Mouse (Mus musculus): Measurements from ENCODE around the gene Tomm70a. TPM values are rescaled to one million over a fixed set of nuclear protein-coding genes. Genes with fewer than 3 reads are reported as not detected.
A peak's percentile ranks its signal among the peaks of the same experiment; 100 is the strongest.

The Tomm70a gene
- 54.3 and 55.9 TPM in 2 replicates for polyA plus RNA-seq (2015; fragmentation: Nextera tagmentation; extraction: Ambion mirVana)

DNA sequence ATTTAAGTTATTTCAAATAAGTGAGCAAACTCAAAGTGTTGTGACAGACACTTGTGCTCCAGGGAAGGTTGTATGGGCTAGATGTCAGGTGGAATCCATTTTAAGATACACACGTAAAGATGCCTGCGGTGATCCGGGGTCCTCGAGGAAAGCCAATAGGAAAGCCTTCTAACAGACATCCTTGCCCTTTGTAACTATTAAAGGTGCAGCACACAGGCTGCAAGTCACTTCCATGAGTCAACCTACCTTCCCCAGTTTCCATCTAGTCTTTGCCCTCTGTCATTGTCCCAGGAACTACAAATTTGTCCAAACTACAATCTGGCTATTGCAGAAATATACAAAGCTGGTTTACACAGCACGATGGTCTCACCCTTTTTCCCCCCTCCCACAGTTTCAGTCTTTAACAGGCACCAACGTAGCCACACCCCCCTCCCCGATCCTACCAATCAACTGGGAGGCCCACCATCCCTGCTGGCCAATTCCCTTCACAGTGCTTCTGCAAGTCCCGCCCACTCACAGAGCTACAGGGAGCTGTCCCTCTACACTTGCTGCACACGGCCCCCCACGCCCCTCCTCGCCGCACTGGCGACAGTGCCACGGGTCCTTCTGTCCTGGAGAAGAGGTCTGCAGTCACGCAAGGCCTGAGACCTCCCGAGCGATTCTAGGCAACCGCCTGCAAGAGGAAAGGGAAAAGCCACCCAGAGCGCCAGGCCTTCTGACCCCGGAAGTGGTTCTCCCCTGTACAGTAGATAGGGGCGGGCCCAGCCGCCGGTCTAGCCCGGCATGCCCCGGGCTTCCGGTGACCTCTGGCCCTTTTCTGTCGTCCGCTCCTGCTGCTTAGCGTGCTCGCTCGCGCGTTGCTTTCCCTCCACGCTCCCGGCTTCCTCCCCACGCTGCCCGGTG, at the start of gene Tomm70a:
Gene Tomm70a (plus strand): TSS at position 791 of the 903 bp plus-strand sequence.
- H3K36me3 ChIP-seq, result no peaks in the 10 kb centered on the region
- H3K4me2 ChIP-seq (replicated peaks), result peak within 1 kb of the TSS; percentile 70
- ATAC-seq (replicated peaks), result peak; percentile 99
- H3K9me3 ChIP-seq, result no peaks in the 10 kb centered on the region
- H3K27ac ChIP-seq (replicated peaks), result peak within 1 kb of the TSS; percentile 95
- H3K4me1 ChIP-seq, result peaks cover 22% of the 10 kb centered on the region
- H3K4me3 ChIP-seq, result peak within 1 kb of the TSS; percentile 94
- H3K9ac ChIP-seq (replicated peaks), result peak within 1 kb of the TSS; percentile 89
- H3K27me3 ChIP-seq, result no peaks in the 10 kb centered on the region
- WGBS, result 0% methylated on average over 37 of the region's 37 CpGs

DNA sequence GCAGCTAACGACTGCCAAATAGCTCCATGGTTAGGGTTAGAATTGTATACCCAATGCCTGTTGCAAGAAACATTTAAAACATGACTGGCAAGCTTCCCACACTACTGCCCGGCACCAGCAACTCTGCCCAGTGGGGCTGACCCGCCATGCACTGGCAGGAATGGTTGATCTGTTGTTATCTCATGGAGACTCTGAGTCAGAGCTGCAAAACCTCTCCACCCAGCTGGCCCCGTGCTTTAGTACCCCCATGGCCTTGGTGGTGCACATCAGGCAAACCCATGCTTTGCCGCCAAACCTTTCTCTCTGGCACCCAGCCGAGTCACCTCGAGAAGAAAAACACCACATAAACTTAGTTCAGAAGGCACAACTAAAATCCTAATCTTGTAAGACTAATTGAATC, 45.5 kb upstream of the Tomm70a start:
- H3K9ac ChIP-seq (replicated peaks), result no peak overlapping the region
- H3K4me1 ChIP-seq, result no peaks in the 10 kb centered on the region
- H3K27ac ChIP-seq (replicated peaks), result no peak overlapping the region
- ATAC-seq (replicated peaks), result no peak
- 68% methylated on average over 7 of the region's 7 CpGs for WGBS
- no peak overlapping the region for H3K4me3 ChIP-seq
- H3K36me3 ChIP-seq, result no peaks in the 10 kb centered on the region
- H3K9me3 ChIP-seq, result no peaks in the 10 kb centered on the region
- H3K4me2 ChIP-seq (replicated peaks), result no peak overlapping the region
- H3K27me3 ChIP-seq, result no peaks in the 10 kb centered on the region

DNA sequence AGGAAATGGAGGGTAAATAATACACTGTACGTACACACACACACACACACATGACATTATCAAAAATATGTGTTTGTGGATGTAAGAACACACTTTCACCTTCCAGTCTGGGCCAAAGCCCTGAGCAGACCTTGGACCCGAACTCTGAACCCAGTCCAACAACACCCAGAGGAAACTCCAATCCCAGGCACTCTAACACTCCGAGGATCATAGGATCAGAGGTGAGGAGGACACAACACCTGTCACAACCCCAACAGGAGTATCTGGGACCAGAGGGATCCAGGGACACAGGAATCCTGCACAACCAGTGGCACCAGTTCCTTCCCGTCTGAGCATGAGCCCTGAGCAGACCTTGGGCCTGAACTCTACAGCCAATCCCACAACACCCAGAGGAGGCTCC, 41.9 kb upstream of the Tomm70a start:
- no peaks in the 10 kb centered on the region for H3K4me1 ChIP-seq
- no peak overlapping the region for H3K9ac ChIP-seq (replicated peaks)
- H3K27me3 ChIP-seq, result no peaks in the 10 kb centered on the region
- H3K4me2 ChIP-seq (replicated peaks), result no peak overlapping the region
- H3K27ac ChIP-seq (replicated peaks), result no peak overlapping the region
- 83% methylated on average over 4 of the region's 4 CpGs for WGBS
- no peak for ATAC-seq (replicated peaks)
- no peak overlapping the region for H3K4me3 ChIP-seq
- no peaks in the 10 kb centered on the region for H3K36me3 ChIP-seq
- H3K9me3 ChIP-seq, result no peaks in the 10 kb centered on the region

DNA sequence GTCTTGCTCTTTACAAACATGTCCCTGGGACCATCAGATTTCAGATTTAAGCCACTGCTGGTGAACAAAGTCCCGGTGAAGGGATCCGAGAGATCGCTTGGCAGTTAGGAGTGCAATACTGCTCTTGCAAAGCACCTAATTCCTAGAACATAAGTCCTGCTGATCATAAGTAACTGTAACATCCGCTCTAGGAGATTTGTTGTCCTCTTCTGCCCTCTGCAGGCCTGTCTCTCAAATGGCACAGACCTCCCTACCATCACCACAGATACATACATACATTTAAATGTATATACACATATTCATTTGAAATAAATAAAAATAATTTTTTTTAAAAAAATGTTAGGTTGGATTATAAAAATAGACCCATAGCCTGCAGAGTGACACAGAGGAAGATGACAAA, 29.0 kb upstream of the Tomm70a start:
- H3K27me3 ChIP-seq, result no peaks in the 10 kb centered on the region
- no peaks in the 10 kb centered on the region for H3K9me3 ChIP-seq
- peak; percentile 89 for ATAC-seq (replicated peaks)
- no peak overlapping the region for H3K27ac ChIP-seq (replicated peaks)
- H3K36me3 ChIP-seq, result no peaks in the 10 kb centered on the region
- H3K9ac ChIP-seq (replicated peaks), result no peak overlapping the region
- no peaks in the 10 kb centered on the region for H3K4me1 ChIP-seq
- no peak overlapping the region for H3K4me2 ChIP-seq (replicated peaks)
- WGBS, result 47% methylated on average over 4 of the region's 4 CpGs
- no peak overlapping the region for H3K4me3 ChIP-seq

DNA sequence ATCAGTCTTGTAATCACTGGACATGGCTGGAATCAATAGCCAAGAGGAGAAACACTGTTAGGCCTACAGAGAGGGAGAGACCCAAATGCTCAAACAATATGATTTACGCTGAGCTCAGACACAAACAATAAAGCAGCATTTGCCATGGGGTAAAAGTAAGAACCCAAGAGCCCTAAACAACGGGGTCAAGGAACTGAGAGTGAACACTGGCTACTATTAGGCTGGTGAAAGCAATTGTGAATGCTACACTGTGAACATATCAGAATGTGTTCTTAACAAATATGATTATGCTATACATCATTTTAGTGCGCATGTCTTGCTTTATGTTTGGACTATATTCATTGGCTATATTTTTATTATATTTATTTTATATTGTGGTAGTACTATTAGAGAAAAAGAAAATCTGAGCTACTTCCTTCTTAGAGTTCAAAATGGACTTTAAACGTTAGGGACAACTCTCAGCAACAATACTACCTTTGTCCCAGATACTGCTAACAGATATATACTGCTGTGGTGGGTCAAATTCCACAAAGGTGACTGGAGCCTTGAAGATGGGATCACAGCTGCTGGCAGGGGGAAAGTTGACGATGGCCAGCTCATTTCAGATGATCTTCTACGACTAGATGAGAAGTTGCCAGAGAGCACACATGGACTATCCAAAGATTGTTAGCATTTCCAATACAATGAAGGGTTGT, 28.4 kb upstream of the Tomm70a start:
- Histone ChIP-seq H3K9me3 (no peaks in the 10 kb centered on the region), H3K4me1 (no peaks in the 10 kb centered on the region), H3K36me3 (no peaks in the 10 kb centered on the region), H3K27ac (replicated peaks) (no peak overlapping the region), H3K27me3 (no peaks in the 10 kb centered on the region), H3K9ac (replicated peaks) (no peak overlapping the region), H3K4me2 (replicated peaks) (no peak overlapping the region), H3K4me3 (no peak overlapping the region)
- 75% methylated on average over 6 of the region's 6 CpGs for WGBS
- no peak for ATAC-seq (replicated peaks)

DNA sequence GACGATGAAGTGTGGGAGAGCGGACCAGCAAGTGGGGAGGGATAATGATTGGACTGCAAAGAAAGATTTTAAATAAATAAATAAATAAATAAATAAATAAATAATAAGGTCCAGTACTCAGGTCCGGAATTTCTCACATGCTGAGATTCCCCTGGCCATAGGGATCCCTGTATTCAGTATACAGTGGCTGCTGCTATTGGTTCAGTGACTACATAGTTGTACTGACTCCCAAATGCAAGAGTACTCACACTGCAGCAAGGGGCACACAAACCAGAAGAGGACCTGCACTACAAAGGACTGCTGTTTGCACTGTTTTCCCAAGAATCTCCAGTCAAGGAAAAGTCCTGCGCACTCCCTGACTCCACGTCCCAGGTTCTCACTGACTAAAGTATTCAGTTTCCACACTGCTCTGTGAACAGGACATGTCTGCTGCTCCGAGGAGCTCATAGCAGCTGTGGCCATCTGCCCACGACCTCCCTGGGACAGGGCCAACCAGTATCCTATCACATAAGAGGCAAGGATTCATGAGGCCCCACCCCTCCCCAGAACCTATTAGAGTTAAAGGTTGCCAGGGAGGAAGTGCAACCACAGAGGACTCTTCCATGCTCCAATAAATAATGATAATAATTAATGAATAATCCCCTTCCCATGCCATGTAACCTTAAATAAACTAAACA, 22.9 kb upstream of the Tomm70a start:
- 75% methylated on average over 7 of the region's 7 CpGs for WGBS
- Histone ChIP-seq H3K9me3 (no peaks in the 10 kb centered on the region), H3K36me3 (no peaks in the 10 kb centered on the region), H3K27me3 (no peaks in the 10 kb centered on the region), H3K4me2 (replicated peaks) (no peak overlapping the region), H3K4me3 (no peak overlapping the region), H3K9ac (replicated peaks) (no peak overlapping the region), H3K4me1 (no peaks in the 10 kb centered on the region), H3K27ac (replicated peaks) (no peak overlapping the region)
- no peak for ATAC-seq (replicated peaks)

DNA sequence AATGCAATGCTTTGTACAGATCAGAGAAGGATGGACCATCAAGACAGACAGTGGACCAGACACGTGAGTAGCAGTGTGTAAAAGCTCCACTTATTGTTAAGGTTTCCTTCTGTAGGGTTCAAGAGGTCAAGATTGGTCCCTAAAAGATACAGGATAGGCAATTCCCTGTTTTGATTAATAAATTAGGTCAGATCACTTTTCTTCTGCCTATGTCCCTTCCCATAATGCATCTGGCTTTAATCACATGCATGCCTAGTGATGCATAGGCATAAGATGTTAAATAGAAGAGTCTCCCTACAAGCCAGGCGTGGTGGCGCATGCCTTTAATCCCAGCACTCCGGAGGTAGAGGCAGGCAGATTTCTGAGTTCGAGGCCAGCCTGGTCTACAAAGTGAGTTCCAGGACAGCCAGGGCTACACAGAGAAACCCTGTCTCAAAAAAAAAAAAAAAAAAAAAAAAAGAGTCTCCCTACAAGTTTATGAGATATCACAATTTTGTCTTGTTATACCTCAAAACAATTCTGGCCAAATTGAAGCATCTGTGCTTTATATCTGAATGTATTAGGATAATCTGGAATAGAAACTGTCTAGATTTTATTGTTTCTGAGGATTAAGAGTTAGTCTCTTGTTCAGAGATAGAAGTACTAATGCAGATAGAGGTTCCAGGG, 21.8 kb upstream of the Tomm70a start:
- Histone ChIP-seq H3K27ac (replicated peaks) (no peak overlapping the region), H3K36me3 (no peaks in the 10 kb centered on the region), H3K4me1 (no peaks in the 10 kb centered on the region), H3K9me3 (no peaks in the 10 kb centered on the region), H3K27me3 (no peaks in the 10 kb centered on the region), H3K9ac (replicated peaks) (no peak overlapping the region), H3K4me2 (replicated peaks) (no peak overlapping the region), H3K4me3 (no peak overlapping the region)
- 76% methylated on average over 5 of the region's 5 CpGs for WGBS
- no peak for ATAC-seq (replicated peaks)

DNA sequence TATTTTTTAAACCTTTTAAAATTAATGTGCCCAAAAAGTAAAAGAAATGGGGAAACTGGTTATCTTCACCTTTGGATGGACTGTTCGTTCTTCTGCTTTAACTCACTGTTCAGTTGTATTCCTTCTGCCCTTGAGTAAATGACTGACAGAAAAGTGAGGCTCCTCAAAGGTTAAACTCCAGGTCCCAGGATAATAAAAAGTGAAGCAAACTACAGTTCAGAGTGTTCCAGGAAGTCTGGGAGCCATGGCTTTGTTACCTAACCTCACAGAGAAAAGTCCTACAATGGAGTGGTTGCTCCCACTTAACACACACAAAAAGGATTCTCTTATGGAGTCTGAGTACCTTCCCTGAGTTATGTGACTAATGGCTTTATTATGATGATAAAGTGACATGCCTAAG, 20.3 kb upstream of the Tomm70a start:
- no peak for ATAC-seq (replicated peaks)
- H3K36me3 ChIP-seq, result no peaks in the 10 kb centered on the region
- H3K4me3 ChIP-seq, result no peak overlapping the region
- no peak overlapping the region for H3K4me2 ChIP-seq (replicated peaks)
- 90% methylated on average over 1 of the region's 1 CpGs for WGBS
- no peak overlapping the region for H3K27ac ChIP-seq (replicated peaks)
- no peak overlapping the region for H3K9ac ChIP-seq (replicated peaks)
- H3K4me1 ChIP-seq, result no peaks in the 10 kb centered on the region
- H3K9me3 ChIP-seq, result no peaks in the 10 kb centered on the region
- H3K27me3 ChIP-seq, result no peaks in the 10 kb centered on the region

DNA sequence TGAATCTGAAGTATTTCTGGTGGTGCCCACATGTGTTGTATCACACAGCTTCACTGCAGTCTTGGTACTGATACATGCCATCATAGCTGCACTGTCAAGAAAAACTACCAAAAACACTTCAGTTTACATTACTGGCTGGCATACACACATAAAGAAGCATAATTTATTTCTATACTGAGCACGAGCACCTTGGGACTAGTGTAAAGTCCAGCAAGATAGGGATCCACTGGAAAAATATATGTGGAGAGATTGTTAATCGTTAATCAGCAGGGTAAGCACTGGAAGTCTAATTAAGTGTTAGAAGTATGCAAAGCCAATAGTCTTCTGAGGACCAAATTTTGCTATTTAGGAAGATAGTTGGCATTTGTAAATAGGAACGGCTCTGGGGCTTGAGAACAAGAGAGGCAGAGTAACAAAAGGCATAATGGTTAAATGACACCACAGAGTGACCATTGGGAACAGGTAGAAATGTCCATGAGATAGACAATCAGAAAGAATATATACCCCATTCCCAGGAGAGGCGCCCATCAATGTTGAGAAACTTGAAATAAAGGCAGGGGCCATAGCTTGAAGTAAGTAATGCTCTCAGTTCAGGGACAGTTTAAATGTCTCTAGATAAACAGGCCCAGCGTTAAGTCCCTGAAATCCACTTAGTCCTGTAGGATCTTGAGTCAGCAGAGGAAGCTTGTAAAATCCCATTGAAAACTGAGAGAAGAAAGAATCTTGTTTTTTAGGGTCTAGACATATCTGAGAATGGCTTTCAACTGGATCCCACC, 15.1 kb upstream of the Tomm70a start:
- Histone ChIP-seq H3K4me3 (no peak overlapping the region), H3K27me3 (no peaks in the 10 kb centered on the region), H3K27ac (replicated peaks) (no peak overlapping the region), H3K36me3 (no peaks in the 10 kb centered on the region), H3K4me2 (replicated peaks) (no peak overlapping the region), H3K9me3 (no peaks in the 10 kb centered on the region), H3K4me1 (no peaks in the 10 kb centered on the region), H3K9ac (replicated peaks) (no peak overlapping the region)
- WGBS, result 82% methylated on average over 5 of the region's 5 CpGs
- no peak for ATAC-seq (replicated peaks)

DNA sequence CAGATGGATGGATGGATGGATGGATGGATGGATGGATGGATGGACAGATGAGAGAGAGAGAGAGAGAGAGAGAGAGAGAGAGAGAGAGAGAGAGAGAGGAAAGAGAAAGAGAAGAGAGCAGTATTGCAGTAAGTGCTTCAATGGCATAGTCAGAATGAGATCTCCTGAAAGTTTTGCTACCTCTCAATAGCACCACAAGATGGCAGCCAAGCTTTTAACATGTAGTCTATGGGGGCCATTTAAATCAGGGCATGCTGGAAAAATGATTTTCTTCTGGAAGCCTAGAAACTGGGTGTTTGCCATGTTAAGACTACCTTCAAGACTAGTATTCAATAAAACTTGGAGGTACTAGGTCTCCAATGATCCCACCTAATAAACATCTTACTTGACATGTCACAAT, 5.4 kb upstream of the Tomm70a start:
- H3K4me3 ChIP-seq, result no peak overlapping the region
- no peaks in the 10 kb centered on the region for H3K4me1 ChIP-seq
- no peak overlapping the region for H3K27ac ChIP-seq (replicated peaks)
- H3K9ac ChIP-seq (replicated peaks), result no peak overlapping the region
- H3K4me2 ChIP-seq (replicated peaks), result no peak overlapping the region
- no peaks in the 10 kb centered on the region for H3K27me3 ChIP-seq
- no peak for ATAC-seq (replicated peaks)
- H3K36me3 ChIP-seq, result no peaks in the 10 kb centered on the region
- no peaks in the 10 kb centered on the region for H3K9me3 ChIP-seq

DNA sequence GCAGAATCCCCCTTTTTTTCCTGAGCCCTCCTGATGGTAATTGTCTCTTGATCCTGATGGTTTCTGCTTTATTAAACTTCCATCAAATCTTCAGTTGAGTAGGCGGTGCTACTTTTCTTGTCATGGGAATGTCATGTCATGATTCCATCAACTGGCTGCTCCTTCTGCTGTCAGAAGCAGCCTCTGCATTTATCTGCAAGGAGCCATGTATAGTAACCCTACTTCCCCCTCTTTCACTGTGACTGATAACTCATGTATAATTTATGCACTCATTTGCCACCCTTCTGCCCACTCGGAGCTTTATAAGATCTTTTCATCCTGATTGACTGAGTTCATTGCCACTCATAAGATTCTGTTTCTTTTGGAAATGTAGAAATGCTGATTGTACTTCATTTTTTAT, 3.9 kb upstream of the Tomm70a start:
- Histone ChIP-seq H3K27me3 (no peaks in the 10 kb centered on the region), H3K9me3 (no peaks in the 10 kb centered on the region), H3K4me2 (replicated peaks) (no peak overlapping the region), H3K9ac (replicated peaks) (no peak overlapping the region), H3K4me3 (no peak overlapping the region), H3K36me3 (no peaks in the 10 kb centered on the region), H3K27ac (replicated peaks) (no peak overlapping the region), H3K4me1 (peaks cover 5% of the 10 kb centered on the region)
- 78% methylated on average over 2 of the region's 2 CpGs for WGBS
- no peak for ATAC-seq (replicated peaks)
